Mouse (Mus musculus) hindbrain, embryonic 12.5 days (tissue): ENCODE measurements around the gene Cops9. TPM values are rescaled to one million over a fixed set of nuclear protein-coding genes. Genes with fewer than 3 reads are reported as not detected.

ENCODE experiments used
- ATAC-seq: fragments of 200-750 bp; cut with Nextera tagmentation; 2 replicates; pipeline ENCODE4 v1.8.0; 2017; ENCODE audit warnings: moderate TSS enrichment; ENCODE audit not compliant: low FRiP score
- H3K27ac ChIP-seq: fragments of 300-500 bp; sonication (generic); 2 replicates; pipeline ENCODE4 v1.5.1; 2016; ENCODE audit warnings: mild to moderate bottlenecking
- H3K27me3 ChIP-seq: fragments of 300-500 bp; sonication (generic); 2 replicates; pipeline ENCODE4 v1.6.1; 2016; ENCODE audit warnings: mild to moderate bottlenecking
- H3K36me3 ChIP-seq: fragments of 300-500 bp; sonication (generic); 2 replicates; pipeline ENCODE4 v1.6.1; 2016; ENCODE audit warnings: mild to moderate bottlenecking
- H3K4me1 ChIP-seq: fragments of 300-500 bp; sonication (generic); 2 replicates; pipeline ENCODE4 v1.6.1; 2016
- H3K4me2 ChIP-seq: fragments of 300-500 bp; sonication (generic); replicated peaks from 2 replicates; pipeline ENCODE4 v1.6.1; 2016; ENCODE audit warnings: mild to moderate bottlenecking
- H3K4me3 ChIP-seq: fragments of 300-500 bp; sonication (generic); 2 replicates; pipeline ENCODE4 v1.5.1; 2016; ENCODE audit warnings: mild to moderate bottlenecking
- H3K9ac ChIP-seq: fragments of 300-500 bp; sonication (generic); 2 replicates; pipeline ENCODE4 v1.6.1; 2016; ENCODE audit warnings: mild to moderate bottlenecking, moderate library complexity
- H3K9me3 ChIP-seq: fragments of 300-500 bp; sonication (generic); replicated peaks from 2 replicates; pipeline ENCODE4 v1.6.1; 2016; ENCODE audit warnings: mild to moderate bottlenecking
- WGBS: fragments of 180-500 bp; shearing (Covaris S2); methylation state at CpG from one replicate; pipeline ENCODE4 v1.1.7; 2016; 5-methylcytosine and 5-hydroxymethylcytosine counted together
- polyA plus RNA-seq: library from polyadenylated mRNA; unstranded; fragments of >200 nt; fragmentation: Nextera tagmentation; extraction: Ambion mirVana; gene quantifications from 2 replicates; pipeline ENCODE4 v1.2.1, GENCODE M21; 2016

Cops9 gene
- 333 and 394 TPM in 2 replicates for polyA plus RNA-seq

DNA sequence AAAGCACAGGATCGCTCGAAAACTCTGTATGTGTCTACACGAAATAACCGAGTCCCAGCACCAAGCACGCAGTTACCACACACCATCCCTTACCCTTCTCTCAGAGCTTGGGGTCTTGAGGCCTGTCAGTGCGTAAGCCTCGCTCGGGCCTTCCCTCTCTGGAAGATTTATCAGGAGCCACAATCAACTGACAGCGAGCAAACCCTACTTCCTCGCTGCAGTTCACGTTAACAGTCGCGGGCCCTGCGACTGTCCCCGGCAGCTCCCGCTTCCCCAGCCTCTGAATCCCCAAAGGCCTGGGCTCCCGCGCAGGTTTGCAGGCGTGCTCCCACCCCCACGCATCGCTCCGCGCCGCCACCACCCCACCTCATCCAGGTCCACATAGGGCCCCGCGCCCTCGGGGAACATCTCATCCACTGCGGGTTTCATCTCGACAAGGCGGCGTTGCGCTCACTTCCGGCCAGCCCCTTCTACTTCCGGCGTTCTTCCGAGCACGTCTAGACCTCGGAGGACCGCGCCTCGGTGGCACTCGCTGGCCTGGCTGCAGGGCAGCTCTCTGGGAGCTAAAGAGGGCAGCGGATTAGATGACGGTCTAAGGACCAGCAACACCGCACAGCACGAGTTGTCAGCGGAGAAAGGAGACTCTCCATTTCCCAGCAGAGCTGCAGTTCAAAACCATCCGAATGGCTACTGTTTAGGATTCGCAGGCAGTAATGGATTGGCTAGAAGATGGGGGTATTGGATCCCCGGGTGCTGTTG, at the start of gene Cops9:
Cops9 (minus strand) TSS at position 472 of the 759 bp plus-strand sequence.
- no peaks in the 10 kb centered on the region for H3K9me3 ChIP-seq
- H3K4me2 ChIP-seq, result peak within 1 kb of the TSS; percentile 99
- peaks cover 26% of the 10 kb centered on the region for H3K36me3 ChIP-seq
- WGBS, result 2% methylated on average over 50 of the region's 50 CpGs
- H3K27me3 ChIP-seq, result peaks cover 9% of the 10 kb centered on the region; the same call in 1 of the 2 replicates
- peak within 1 kb of the TSS; percentile 94 for H3K9ac ChIP-seq
- peak within 1 kb of the TSS; percentile 71 for H3K27ac ChIP-seq
- peaks cover 23% of the 10 kb centered on the region for H3K4me1 ChIP-seq
- ATAC-seq, result peak; percentile 93
- peak within 1 kb of the TSS; percentile 89 for H3K4me3 ChIP-seq

DNA sequence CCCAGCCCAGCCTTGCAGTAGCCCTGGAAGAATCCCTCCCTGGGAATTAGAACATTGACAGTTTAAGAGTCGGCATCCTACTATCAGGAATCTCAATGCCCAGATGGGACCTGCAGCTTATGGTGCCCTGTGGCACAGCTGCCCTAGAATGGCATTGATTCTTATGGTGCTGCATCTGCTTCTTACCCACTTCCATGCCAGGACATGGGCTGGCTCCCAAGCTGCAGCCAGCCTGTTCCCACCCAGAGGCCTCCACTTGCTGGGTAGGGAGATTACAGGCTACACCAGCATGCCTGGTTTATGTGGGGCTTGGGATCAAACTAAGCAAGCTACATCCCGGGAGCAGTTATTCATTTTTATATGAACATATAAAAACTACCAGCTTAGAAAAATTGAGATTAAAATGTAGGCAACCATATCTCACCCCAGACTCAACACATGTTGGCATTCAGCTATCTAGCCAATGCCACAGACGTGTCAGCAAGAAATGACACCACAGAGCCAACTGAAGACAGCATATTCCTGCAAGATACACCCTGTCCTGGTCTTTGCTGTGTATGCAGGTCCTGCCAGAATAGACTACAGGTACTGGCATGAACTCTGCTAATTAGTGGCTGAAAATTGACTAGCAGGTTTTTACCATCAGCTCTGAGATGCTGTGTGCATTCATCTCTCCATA, 49.5 kb upstream of the Cops9 start:
- peaks cover 10% of the 10 kb centered on the region for H3K4me1 ChIP-seq
- no peak overlapping the region for H3K4me2 ChIP-seq
- no peak overlapping the region for H3K27ac ChIP-seq
- H3K9me3 ChIP-seq, result no peaks in the 10 kb centered on the region
- no peak for ATAC-seq
- H3K27me3 ChIP-seq, result peaks cover 11% of the 10 kb centered on the region; the same call in 1 of the 2 replicates
- WGBS, result 89% methylated on average over 3 of the region's 3 CpGs
- H3K36me3 ChIP-seq, result no peaks in the 10 kb centered on the region
- H3K4me3 ChIP-seq, result no peak overlapping the region
- H3K9ac ChIP-seq, result no peak overlapping the region

DNA sequence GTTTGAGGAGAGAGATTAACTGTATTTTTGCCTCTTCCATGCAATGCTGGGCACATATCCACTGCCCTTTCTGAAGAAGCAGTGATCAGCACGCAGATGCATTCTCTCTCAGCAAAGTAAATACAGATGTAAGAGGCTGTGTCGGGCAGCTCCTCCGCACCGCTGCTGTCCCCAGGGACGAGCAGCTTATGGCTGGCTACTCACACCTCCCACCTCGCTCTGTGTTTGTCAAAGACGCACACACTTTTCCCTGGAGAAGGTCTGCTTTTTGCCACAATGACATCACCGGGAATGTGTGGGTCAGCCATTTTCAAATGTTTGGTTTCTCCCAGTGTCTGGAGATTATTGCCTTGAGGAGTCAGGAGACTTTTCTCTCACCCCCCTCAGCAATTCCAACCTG, 45.2 kb upstream of the Cops9 start:
- 45% methylated on average over 8 of the region's 8 CpGs for WGBS

DNA sequence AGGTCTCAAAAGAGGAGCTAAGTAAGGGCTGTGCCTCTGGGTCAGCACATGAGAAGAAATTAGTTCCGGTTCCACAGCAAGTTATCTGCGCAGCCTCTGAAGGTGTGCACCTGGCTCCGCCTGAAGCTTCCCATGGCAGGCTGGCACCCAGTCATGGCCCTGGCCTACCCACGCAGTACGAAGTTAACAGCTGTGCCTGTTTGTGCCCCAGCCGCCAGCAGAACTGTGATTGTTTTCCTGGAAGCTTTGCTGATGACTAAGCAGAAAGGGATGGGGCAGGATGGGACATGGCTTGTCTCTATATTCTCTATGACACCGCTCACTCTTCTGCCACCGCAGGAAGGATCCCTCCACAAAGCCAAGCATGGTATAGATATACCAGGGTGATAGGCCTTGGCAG, 41.4 kb upstream of the Cops9 start:
- H3K4me3 ChIP-seq, result no peak overlapping the region
- H3K4me1 ChIP-seq, result peaks cover 21% of the 10 kb centered on the region
- no peaks in the 10 kb centered on the region for H3K36me3 ChIP-seq
- no peak for ATAC-seq
- no peak overlapping the region for H3K9ac ChIP-seq
- no peak overlapping the region for H3K27ac ChIP-seq
- no peaks in the 10 kb centered on the region for H3K9me3 ChIP-seq
- H3K27me3 ChIP-seq, result peaks cover 13% of the 10 kb centered on the region; the same call in 1 of the 2 replicates
- WGBS, result 95% methylated on average over 8 of the region's 8 CpGs
- no peak overlapping the region for H3K4me2 ChIP-seq

More for the DNA sequence above, 45.2 kb upstream of the Cops9 start:
- no peak for ATAC-seq
- Histone ChIP-seq H3K9me3 (no peaks in the 10 kb centered on the region), H3K4me3 (no peak overlapping the region), H3K9ac (no peak overlapping the region), H3K4me1 (peaks cover 10% of the 10 kb centered on the region), H3K27me3 (peaks cover 13% of the 10 kb centered on the region; the same call in 1 of the 2 replicates), H3K27ac (no peak overlapping the region), H3K4me2 (no peak overlapping the region), H3K36me3 (no peaks in the 10 kb centered on the region)

DNA sequence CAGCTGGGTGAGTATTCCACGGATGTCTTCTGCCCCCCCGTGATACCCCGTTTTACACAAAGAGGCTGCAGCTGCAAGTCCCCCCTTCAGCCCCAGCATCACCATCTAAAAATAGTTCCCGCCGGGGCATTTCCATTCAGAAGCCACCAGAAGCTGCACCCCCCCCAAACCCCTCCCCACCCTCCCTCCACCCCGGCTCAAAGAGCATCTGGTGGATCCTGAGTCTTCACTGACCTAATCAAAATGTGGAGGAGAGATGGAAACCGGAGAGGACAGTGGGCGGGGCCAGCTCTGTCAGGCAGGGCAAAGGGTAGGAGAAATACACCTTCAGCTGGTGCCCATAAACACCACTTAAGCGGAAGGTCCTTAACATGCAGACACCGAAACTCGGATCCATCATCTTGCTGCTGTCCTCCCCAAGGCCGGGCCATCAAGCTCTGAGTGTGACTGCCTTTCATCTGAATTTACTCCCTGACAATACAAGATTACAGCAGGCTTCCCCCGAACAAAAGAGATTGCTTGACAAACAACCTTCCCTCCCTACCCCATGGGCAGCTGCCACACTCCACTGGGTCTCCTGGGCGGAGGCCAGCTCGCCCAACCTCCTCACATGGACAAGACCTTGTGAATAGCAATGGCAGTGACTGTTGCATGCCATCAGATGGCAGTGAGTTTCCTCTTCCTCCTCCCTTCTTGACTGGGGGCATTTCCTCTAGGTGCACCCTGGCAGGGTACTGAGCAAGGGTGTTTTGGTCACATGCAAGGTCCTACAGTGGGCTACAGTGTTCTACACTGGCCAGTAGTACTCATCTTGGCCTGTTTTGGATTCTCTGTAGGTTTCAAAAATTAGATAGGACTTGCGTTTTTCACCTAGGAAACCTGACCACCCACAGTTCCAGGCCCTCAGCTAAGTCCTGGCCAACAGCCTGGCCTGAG, 39.2 kb upstream of the Cops9 start:
- peak; percentile 75 for ATAC-seq
- Histone ChIP-seq H3K27ac (no peak overlapping the region), H3K4me2 (peak overlapping the region; percentile 22), H3K9ac (no peak overlapping the region), H3K4me3 (no peak overlapping the region), H3K36me3 (no peaks in the 10 kb centered on the region), H3K4me1 (peaks cover 11% of the 10 kb centered on the region), H3K27me3 (peaks cover 13% of the 10 kb centered on the region; the same call in 1 of the 2 replicates), H3K9me3 (no peaks in the 10 kb centered on the region)
- WGBS, result 28% methylated on average over 16 of the region's 16 CpGs

DNA sequence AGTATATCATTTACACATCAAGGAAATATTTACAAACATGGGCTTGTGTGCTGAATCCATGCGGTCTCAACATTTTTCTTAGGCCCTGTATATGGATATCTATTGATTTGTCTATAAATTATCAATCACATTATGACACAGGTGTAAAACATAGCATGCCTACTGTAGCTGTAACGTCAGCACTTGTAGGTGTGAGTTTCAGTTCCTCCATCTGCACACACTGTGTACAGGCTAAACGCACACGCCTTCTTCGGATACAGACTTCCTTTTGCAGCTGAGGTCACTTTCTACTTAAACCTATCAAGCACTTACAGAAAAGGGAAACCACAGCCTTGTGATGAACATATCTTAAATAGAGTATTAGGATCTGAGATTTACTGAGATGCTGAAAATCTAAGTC, 37.0 kb upstream of the Cops9 start:
- Histone ChIP-seq H3K27me3 (peaks cover 13% of the 10 kb centered on the region; the same call in 1 of the 2 replicates), H3K9me3 (no peaks in the 10 kb centered on the region), H3K27ac (no peak overlapping the region), H3K36me3 (no peaks in the 10 kb centered on the region), H3K4me3 (no peak overlapping the region), H3K9ac (no peak overlapping the region), H3K4me1 (peaks cover 11% of the 10 kb centered on the region), H3K4me2 (no peak overlapping the region)
- 87% methylated on average over 5 of the region's 5 CpGs for WGBS
- no peak for ATAC-seq

DNA sequence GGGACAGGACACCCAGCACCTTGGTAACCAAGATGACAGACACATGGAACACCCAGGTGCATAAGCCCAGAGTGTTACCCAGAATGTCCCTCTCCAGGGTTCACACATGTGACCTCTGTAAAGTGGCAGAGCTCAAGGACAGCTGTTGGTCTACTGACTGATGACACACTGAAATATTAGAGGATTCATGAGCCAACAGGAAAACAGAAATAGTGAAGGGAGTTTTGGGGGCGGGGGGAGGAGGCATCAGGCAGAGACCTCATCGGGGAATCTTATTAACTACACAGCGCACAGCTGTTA, 34.8 kb upstream of the Cops9 start:
- no peaks in the 10 kb centered on the region for H3K9me3 ChIP-seq
- no peak overlapping the region for H3K27ac ChIP-seq
- no peak overlapping the region for H3K4me3 ChIP-seq
- no peak overlapping the region for H3K4me2 ChIP-seq
- no peaks in the 10 kb centered on the region for H3K36me3 ChIP-seq
- WGBS, result 85% methylated on average over 3 of the region's 3 CpGs
- H3K27me3 ChIP-seq, result peaks cover 7% of the 10 kb centered on the region; the same call in 1 of the 2 replicates
- no peak for ATAC-seq
- no peak overlapping the region for H3K9ac ChIP-seq
- H3K4me1 ChIP-seq, result peaks cover 11% of the 10 kb centered on the region

DNA sequence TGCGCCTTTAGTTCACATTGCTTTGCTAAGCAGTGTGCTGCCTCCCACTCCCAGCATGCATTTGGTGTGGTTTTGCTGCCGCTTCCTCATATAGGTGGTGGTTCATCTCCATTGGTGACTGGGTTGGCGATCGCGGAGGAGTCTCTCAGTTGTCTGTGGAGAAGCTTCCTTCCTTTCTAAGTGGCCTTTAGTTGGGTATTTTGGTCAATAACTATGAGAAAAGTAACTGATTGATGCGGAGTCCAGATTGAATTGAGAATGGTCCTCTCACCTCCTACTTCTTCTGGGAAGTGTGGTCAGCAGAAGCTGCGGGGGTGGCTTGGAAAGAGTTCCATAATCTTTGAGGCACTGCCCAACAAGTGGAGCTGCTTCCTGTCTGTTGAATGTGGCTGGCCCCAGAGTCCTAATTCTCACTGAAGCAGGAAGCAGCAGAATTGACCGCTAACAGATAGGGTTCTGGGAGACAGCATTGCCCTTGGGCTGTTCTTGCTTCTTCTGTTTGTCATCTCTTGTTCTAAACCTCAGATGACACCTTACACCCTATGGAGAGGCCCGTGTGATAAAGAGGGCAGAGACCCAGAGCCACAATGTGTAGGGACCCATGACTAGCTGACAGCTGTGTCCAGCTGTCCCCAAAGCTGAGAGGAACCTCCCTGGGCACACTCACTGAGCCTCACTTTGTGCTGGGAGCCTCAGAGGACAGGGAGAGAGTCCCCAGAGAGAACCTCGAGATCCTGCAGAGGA, 34.3 kb upstream of the Cops9 start:
- H3K36me3 ChIP-seq, result no peaks in the 10 kb centered on the region
- H3K4me2 ChIP-seq, result no peak overlapping the region
- H3K27me3 ChIP-seq, result peaks cover 7% of the 10 kb centered on the region; the same call in 1 of the 2 replicates
- H3K9me3 ChIP-seq, result no peaks in the 10 kb centered on the region
- H3K4me1 ChIP-seq, result peaks cover 11% of the 10 kb centered on the region
- H3K27ac ChIP-seq, result no peak overlapping the region
- 83% methylated on average over 10 of the region's 10 CpGs for WGBS
- H3K9ac ChIP-seq, result no peak overlapping the region
- no peak for ATAC-seq
- no peak overlapping the region for H3K4me3 ChIP-seq

DNA sequence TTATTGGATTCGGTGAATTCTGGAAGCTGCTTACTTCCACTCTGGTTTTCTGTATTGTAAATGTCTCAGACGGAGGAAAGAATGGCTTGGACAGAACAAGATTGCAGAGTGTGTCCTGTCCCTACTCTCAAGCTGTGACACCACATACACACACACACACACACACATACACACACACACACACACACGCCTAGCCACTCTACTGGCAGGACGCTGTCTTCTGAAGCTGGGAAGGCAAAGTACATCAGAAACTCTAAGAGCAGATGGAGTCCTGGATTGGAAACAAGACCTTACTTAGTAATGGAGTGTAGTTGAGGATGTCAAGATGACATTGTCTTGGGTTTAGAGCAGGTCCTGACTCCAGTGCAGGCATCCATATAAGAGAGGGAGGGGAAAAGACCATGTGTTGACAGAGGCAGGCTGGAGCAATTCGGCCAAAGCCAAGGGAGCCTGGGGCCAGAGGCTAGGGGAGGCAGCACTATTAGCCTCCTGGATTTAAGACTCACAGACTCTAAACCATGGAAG, 31.5 kb upstream of the Cops9 start:
- H3K9me3 ChIP-seq, result no peaks in the 10 kb centered on the region
- 85% methylated on average over 5 of the region's 5 CpGs for WGBS
- H3K9ac ChIP-seq, result no peak overlapping the region
- H3K4me2 ChIP-seq, result no peak overlapping the region
- peaks cover 4% of the 10 kb centered on the region; the same call in 1 of the 2 replicates for H3K27me3 ChIP-seq
- H3K4me3 ChIP-seq, result no peak overlapping the region
- H3K4me1 ChIP-seq, result no peaks in the 10 kb centered on the region
- ATAC-seq, result no peak
- H3K27ac ChIP-seq, result no peak overlapping the region
- H3K36me3 ChIP-seq, result no peaks in the 10 kb centered on the region

DNA sequence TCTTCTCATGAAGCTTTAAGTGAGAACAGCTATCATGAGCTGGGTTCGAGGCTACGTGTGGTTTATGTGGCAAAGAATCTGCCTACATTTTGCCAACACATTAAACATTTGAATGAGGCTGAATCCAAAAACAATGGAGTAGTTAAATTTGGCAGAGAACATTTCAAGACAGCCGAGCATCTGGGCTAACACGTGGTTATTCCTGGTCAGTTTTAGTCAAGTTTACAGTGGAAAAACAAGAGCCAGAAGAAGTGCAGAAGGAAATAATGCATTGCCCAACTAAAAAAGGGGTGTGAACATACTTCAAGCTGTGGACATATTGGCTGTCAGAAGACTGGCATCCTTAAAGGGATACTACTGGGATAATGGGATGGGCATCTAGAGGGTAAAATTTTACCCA, 29.5 kb upstream of the Cops9 start:
- no peaks in the 10 kb centered on the region for H3K4me1 ChIP-seq
- H3K27ac ChIP-seq, result no peak overlapping the region
- H3K9ac ChIP-seq, result no peak overlapping the region
- H3K4me2 ChIP-seq, result no peak overlapping the region
- H3K9me3 ChIP-seq, result no peaks in the 10 kb centered on the region
- no peaks in the 10 kb centered on the region for H3K36me3 ChIP-seq
- no peaks in the 10 kb centered on the region; the same call in 1 of the 2 replicates for H3K27me3 ChIP-seq
- no peak for ATAC-seq
- 85% methylated on average over 4 of the region's 4 CpGs for WGBS
- no peak overlapping the region for H3K4me3 ChIP-seq

DNA sequence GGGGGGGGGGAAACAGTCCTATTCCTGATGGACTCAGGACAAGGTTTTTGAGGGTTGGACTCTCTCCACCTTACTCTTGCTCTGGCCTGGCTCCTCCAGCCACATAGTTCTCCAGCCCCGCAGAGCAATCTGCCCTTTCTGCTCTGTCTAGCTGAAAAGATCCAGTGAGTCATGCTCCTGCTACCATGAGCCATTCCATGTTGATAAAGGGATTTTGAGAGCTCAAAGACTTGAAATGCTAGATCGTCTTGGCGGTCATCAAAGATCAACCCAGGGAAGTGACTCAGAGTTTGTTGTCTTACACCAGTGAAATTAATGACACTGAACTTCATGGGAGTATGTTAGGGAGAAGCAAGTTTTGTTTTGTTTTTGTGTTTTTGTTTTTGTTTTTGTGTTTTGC, 27.6 kb upstream of the Cops9 start:
- WGBS, result 94% methylated on average over 3 of the region's 3 CpGs
- H3K4me2 ChIP-seq, result no peak overlapping the region
- H3K4me1 ChIP-seq, result no peaks in the 10 kb centered on the region
- H3K27ac ChIP-seq, result no peak overlapping the region
- no peaks in the 10 kb centered on the region for H3K36me3 ChIP-seq
- H3K27me3 ChIP-seq, result peaks cover 8% of the 10 kb centered on the region
- H3K9me3 ChIP-seq, result no peaks in the 10 kb centered on the region
- no peak overlapping the region for H3K9ac ChIP-seq
- H3K4me3 ChIP-seq, result no peak overlapping the region
- ATAC-seq, result no peak
